Mouse (Mus musculus) liver, adult (tissue): ENCODE measurements around the gene Sfmbt2.

ENCODE experiments used
- GATA4 ChIP-seq: IDR thresholded peaks from 2 replicates; pipeline ENCODE4 v1.6.1; 2014; ENCODE audit warnings: mild to moderate bottlenecking, low read length; ENCODE audit not compliant: insufficient replicate concordance

The Sfmbt2 gene

GRCm38 (mm10) chr2:10441811-10442210 is 71.5 kb downstream of the Sfmbt2 start:
- no peak for TF ChIP-seq GATA4

GRCm38 (mm10) chr2:10453577-10453976 is 83.3 kb downstream of the Sfmbt2 start:
- TF ChIP-seq GATA4: no peak

- TF ChIP-seq GATA4: no peak
Measured at GRCm38 (mm10) chr2:10458309-10458708, 88.0 kb downstream of the Sfmbt2 start.

DNA sequence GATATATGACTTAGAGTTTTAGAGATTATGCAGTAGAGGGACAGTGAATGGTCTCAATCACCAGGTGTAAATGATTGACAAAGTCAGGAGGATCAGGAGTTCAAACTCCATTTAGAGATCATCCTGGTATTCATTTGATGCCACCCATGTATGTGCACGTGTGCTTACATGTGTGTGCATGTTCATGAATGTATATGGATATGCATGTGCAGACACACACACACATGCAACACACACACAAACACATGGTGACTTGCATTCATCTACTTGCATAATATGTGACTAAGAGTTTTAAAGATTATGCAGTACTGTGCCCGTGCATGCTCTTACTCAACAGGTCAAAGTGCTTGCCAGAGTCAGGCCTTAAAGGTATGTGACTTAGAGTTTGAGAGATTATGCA is 146.2 kb downstream of the Sfmbt2 start:
- no peak for TF ChIP-seq GATA4

- TF ChIP-seq GATA4: no peak
Measured at GRCm38 (mm10) chr2:10521719-10522415, 151.6 kb downstream of the Sfmbt2 start.

DNA sequence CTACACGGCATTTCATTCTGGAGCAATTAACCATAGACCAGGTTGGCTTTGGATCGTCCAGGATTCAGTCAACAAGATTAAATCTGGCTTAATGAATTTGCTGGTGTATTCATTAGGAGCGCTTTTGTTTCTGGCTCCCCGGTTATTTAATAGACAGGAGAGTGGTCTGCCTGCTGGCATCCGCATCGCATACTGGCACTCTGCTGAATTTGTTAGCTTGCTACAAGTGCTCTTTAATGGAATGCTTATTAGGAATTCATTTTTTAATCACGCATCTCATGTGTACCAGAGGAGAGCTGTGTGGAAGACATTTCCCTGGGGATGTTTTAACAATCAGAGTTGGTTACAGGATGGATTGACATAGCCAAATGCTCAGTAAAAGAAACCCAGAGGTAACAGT is 155.3 kb downstream of the Sfmbt2 start:
- no peak for TF ChIP-seq GATA4

DNA sequence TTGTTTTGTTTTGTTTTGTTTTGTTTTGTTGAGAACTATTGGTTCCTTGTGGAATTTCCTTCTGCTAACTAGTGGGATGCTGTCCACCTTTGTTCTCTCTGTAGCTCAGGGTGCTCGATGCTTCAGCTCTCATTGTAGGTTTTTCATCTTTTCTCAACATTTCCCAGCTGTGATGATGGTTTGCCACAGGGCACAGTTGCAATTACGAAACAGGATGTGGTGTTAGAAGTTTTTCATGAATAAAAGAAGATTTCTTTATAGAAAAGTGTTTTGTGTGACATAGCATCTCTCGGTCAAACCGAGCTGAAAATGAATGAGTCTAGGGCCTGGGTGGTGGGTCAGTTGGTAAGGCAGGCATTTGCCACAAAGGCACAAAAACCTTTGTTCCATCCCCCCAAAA is 171.5 kb downstream of the Sfmbt2 start:
- TF ChIP-seq GATA4: no peak

DNA sequence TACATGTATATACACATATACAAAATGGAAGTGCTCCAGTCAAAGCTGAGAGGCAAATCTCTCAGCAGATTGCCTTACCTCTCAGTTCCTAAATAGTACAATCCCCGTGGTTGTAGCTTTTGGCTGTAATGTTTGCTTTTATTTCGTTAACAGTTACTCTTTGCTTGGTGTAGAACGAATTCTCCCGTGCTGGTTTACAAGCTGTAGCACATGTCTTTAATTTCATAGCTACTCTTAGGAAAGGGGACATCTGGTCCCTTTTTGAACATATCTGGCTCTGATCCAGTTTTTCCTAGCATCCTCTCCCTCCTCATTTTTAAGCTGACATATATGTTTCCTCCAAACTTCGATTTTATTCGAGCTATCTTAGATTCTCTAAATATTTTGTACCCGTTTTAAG is 172.1 kb downstream of the Sfmbt2 start:
- TF ChIP-seq GATA4: no peak

GRCm38 (mm10) chr2:10558816-10559215 is 188.5 kb downstream of the Sfmbt2 start:
- no peak for TF ChIP-seq GATA4

DNA sequence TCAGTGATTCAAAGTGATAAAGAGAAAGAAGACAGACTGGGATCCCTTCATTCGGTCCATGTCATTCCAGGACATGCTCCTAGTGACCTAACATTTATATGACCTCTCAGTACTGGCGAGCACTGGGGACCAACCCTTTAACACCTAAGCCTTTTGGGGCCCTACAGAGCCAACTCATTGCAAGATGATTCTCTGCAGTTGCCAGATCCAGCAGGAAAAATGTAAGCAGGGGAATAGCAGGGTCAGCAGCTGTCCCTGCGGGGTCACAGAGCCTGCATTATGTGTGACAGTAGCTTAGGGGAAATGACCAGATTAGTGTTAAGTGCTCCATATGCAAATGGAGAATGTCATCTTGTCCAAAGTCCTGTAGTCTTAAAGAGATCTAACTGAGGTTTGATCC is 195.2 kb downstream of the Sfmbt2 start:
- TF ChIP-seq GATA4: no peak

DNA sequence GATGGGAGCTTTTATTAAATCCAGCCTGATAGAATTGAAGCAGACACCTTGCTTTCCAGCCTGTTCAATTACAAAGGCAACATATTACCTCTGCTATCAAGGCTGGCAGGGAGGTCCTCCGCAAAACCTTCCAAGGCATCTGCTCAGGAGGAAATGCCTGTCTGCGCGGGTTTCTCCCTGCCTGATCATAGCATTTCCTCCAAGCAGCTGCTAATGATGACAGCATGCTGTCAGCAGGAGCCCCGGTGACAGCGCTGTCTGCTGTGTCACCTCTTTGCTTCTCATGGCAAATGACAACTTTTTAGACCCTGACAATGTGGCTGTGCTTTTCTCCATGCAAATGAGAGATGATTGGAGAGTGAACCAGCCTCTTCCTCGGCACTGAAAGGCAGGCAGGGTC is 199.1 kb downstream of the Sfmbt2 start:
- no peak for TF ChIP-seq GATA4

GRCm38 (mm10) chr2:10572311-10572710 is 202.0 kb downstream of the Sfmbt2 start:
- TF ChIP-seq GATA4: no peak

- TF ChIP-seq GATA4: no peak
Measured at GRCm38 (mm10) chr2:10575962-10576740, 205.8 kb downstream of the Sfmbt2 start.

GRCm38 (mm10) chr2:10582673-10583072 is 212.4 kb downstream of the Sfmbt2 start:
- no peak for TF ChIP-seq GATA4

- TF ChIP-seq GATA4: no peak
Measured at GRCm38 (mm10) chr2:10583103-10583502, 212.8 kb downstream of the Sfmbt2 start.

DNA sequence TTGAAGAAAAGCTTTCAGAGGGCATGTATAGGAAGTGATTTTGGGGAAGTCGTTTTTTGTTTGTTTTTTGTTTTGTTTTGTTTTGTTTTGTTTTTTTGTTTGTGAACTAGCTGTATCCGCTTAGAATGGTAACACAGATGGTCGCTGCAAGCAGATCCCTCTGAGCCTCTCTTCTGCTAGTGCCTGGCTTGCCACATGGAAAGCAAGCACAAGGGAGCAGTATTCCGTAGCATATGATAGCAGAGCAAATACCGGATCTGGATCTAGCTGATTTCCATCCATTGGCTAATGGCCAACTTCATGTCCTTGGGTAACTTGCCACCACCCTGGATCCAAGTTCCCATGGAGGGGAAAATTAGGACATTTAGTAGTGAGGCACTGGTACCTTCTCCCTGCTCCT is 221.0 kb downstream of the Sfmbt2 start:
- no peak for TF ChIP-seq GATA4
